Mouse (Mus musculus) stomach, adult 2 months (tissue): ENCODE results near the gene Ints11. TPM values are rescaled to one million over a fixed set of nuclear protein-coding genes. Genes with fewer than 3 reads are reported as not detected.

ENCODE experiments used
- polyA plus RNA-seq: library from polyadenylated mRNA; depleted of rRNA; stranded (reverse); fragments of >200 nt; gene quantifications from 2 replicates; pipeline ENCODE4 v1.2.3, GENCODE M21; 2012; rRNA removed

Ints11 gene
- polyA plus RNA-seq: 15.0 and 21.4 TPM in 2 replicates

GRCm38 (mm10) chr4:155869317-155870033 lies at the start of gene Ints11, which contains the start of gene Cptp:
TSS of gene Ints11 (plus strand) at chr4:155869546.
TSS of gene Cptp (minus strand) at chr4:155869440.

DNA sequence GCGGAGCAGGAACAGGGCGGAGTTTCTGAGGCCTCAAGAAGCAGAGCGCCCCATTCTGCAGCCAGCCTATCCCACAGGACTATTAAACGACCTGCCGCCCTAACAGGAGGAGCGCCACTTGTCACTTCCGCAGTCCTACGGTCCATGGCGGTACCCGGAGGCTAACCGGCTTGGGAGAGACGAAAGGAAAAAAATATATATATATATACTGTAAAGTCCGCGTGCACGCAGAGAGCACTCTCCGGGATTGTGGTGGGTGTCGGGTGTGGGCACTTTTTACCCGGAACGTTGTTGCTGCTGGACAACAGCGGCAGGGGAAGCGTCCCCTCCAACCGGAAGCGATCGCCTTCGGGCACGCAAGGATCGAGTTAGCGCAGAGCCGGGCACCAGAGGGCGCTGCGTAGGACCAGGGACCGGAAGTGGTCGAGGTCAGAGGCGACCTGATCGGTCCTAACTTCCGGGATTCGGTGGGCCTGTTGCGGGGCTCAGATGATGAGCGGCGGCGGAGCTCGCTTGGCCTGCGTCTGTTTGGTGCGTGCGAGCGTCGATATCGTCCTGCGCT lies 38.1 kb upstream of the Ints11 start, which contains the start of gene Aurkaip1:
Gene Aurkaip1, plus strand, starts transcription at position 68 of the 562 bp plus-strand sequence.

DNA sequence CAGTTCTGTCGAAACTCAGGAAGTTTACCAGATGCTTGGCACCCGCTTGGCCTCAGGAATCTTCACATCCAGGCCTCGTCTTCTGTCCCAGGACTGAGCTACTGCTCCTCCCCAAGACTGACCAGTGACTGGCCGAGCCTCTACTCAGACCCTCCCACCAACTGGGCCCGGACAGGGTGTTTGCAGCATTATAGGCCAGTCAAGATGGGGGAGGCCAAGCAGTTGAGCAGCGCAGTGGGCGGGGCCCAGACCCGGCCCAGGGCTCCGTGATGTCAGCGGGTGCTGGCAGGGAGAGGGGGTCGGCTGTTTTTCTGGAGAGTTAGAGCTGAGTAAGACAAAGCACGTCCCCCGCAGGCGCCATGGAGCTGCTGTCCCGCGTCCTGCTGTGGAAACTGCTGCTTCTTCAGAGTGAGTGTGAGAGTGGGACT lies 29.8 kb upstream of the Ints11 start, which contains the start of gene Mxra8:
Gene Mxra8, plus strand, starts transcription at position 198 of the 428 bp plus-strand sequence.

GRCm38 (mm10) chr4:155846871-155847578 lies 22.3 kb upstream of the Ints11 start, which contains the start of gene Dvl1:
TSS of gene Dvl1 (plus strand) at chr4:155847402.

DNA sequence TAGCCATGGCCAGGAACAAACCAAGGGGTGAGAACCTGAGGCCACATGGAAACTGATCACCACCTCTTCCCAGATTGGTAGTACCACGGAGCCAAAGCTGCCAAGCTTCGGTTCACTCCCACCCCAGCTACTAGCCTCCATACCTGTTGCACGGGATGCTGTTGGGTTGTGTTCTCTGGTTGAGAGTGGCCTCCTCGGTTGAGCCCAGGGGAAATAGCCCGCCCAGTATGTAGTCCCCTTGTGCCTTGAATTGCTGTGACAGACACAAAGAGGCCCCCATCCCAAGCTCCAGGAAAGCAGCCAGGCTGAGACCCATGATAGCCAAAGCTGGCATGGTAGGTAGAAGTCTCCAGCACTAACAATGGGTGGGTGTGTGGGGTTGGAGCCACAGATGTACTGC lies 6.3 kb upstream of the Ints11 start, which contains the start of gene Tas1r3:
Gene Tas1r3, minus strand, starts transcription at position 362 of the 400 bp plus-strand sequence.

GRCm38 (mm10) chr4:155891551-155892001 lies 22.2 kb downstream of the Ints11 start, which contains the start of the genes Pusl1 and Acap3:
TSS of gene Pusl1 (minus strand) at chr4:155891781.
TSS of gene Acap3 (plus strand) at chr4:155891822.

Other genes with a start within 250 kb of the Ints11 start
- gene Cdk11b, start 244.7 kb upstream of the Ints11 start, polyA plus RNA-seq: 9.0 and 10.2 TPM in 2 replicates
- not detected in 2 replicates for gene Gm10563, start 224.1 kb upstream of the Ints11 start, polyA plus RNA-seq
- 18.8 and 26.7 TPM in 2 replicates for gene Mmp23, start 216.2 kb upstream of the Ints11 start, polyA plus RNA-seq
- 42.5 and 44.6 TPM in 2 replicates for gene Mib2, start 200.3 kb upstream of the Ints11 start, polyA plus RNA-seq
- gene Fndc10, start 175.2 kb upstream of the Ints11 start, polyA plus RNA-seq: 16.5 and 25.8 TPM in 2 replicates
- gene Ssu72, start 164.7 kb upstream of the Ints11 start, polyA plus RNA-seq: 62.7 and 102 TPM in 2 replicates
- gene Tmem240, start 134.7 kb upstream of the Ints11 start, polyA plus RNA-seq: 0.37 and 1.4 TPM in 2 replicates
- 57.0 and 97.8 TPM in 2 replicates for gene Atad3a, start 108.5 kb upstream of the Ints11 start, polyA plus RNA-seq
- 11.4 and 13.1 TPM in 2 replicates for gene Vwa1, start 94.8 kb upstream of the Ints11 start, polyA plus RNA-seq
- gene Tmem88b, start 83.7 kb upstream of the Ints11 start, polyA plus RNA-seq: 0.18 and 0.28 TPM in 2 replicates
- gene Ankrd65, start 79.1 kb upstream of the Ints11 start, polyA plus RNA-seq: 0.09 TPM in 1 of 2 replicates, not detected in the other
- 18.2 and 33.5 TPM in 2 replicates for gene Mrpl20, start 66.7 kb upstream of the Ints11 start, polyA plus RNA-seq
- 18.2 and 22.6 TPM in 2 replicates for gene Ccnl2, start 57.1 kb upstream of the Ints11 start, polyA plus RNA-seq
- 106 and 164 TPM in 2 replicates for gene Aurkaip1, start 38.3 kb upstream of the Ints11 start, polyA plus RNA-seq
- gene Mxra8, start 29.9 kb upstream of the Ints11 start, polyA plus RNA-seq: 106 and 126 TPM in 2 replicates
- gene Dvl1, start 22.1 kb upstream of the Ints11 start, polyA plus RNA-seq: 102 and 114 TPM in 2 replicates
- gene Tas1r3, start 6.2 kb upstream of the Ints11 start, polyA plus RNA-seq: 0.33 and 0.81 TPM in 2 replicates
- 24.9 and 45.1 TPM in 2 replicates for gene Cptp, start 106 bp upstream of the Ints11 start, polyA plus RNA-seq
- gene Pusl1, start 22.2 kb downstream of the Ints11 start, polyA plus RNA-seq: 41.8 and 63.5 TPM in 2 replicates
- 21.4 and 21.8 TPM in 2 replicates for gene Acap3, start 22.3 kb downstream of the Ints11 start, polyA plus RNA-seq
- 41.1 and 63.8 TPM in 2 replicates for gene Ube2j2, start 74.3 kb downstream of the Ints11 start, polyA plus RNA-seq
- 30.7 and 39.0 TPM in 2 replicates for gene C1qtnf12, start 92.8 kb downstream of the Ints11 start, polyA plus RNA-seq
- gene B3galt6, start 123.1 kb downstream of the Ints11 start, polyA plus RNA-seq: 4.6 and 6.1 TPM in 2 replicates
- gene Sdf4, start 123.3 kb downstream of the Ints11 start, polyA plus RNA-seq: 25.9 and 26.5 TPM in 2 replicates
- 2.7 and 2.9 TPM in 2 replicates for gene Tnfrsf4, start 144.3 kb downstream of the Ints11 start, polyA plus RNA-seq
- 2.6 and 2.8 TPM in 2 replicates for gene Tnfrsf18, start 156.6 kb downstream of the Ints11 start, polyA plus RNA-seq
- 5.6 and 10.5 TPM in 2 replicates for gene Ttll10, start 189.9 kb downstream of the Ints11 start, polyA plus RNA-seq
- gene 9430015G10Rik, start 240.4 kb downstream of the Ints11 start, polyA plus RNA-seq: 3.9 and 5.1 TPM in 2 replicates